Mouse (Mus musculus): ENCODE measurements around the gene Mfn1. TPM values are rescaled to one million over a fixed set of nuclear protein-coding genes. Genes with fewer than 3 reads are reported as not detected.

Gene Mfn1
- total RNA-seq, 2 experiments from 2014 or later: 326 to 361 TPM

- intact Hi-C loops (cut with DNase I): loop anchor here (2.0 to 5.0 kb wide), 7 partner anchors 19 to 717 kb away; partner anchors contain the start of genes Mfn1 and Pik3ca
- no peak for DNase-seq
Observed at GRCm38 (mm10) chr3:32509496-32510374, 19.5 kb upstream of the Mfn1 start, which contains the start of gene Zfp639. Gene Zfp639 (plus strand): TSS chr3:32510259.

- intact Hi-C loops (cut with DNase I): loop anchor here (2.0 to 5.0 kb wide), 2 partner anchors 18 to 187 kb away; partner anchors contain the start of gene Mfn1
- peak; percentile 96 to 98 for DNase-seq
Observed at GRCm38 (mm10) chr3:32510375-32511190, 18.7 kb upstream of the Mfn1 start.

- intact Hi-C loops (cut with DNase I): loop anchor here (2.0 to 5.0 kb wide), 2 partner anchors 18 to 186 kb away; partner anchors contain the start of gene Mfn1
Observed at GRCm38 (mm10) chr3:32511191-32511550, 18.1 kb upstream of the Mfn1 start.

GRCm38 (mm10) chr3:32512686-32513284 is 16.5 kb upstream of the Mfn1 start:
- intact Hi-C loops (cut with DNase I): loop anchor here (5.0 kb wide), 1 partner anchor 185 kb away; no protein-coding TSS in a partner anchor
- DNase-seq: no peak

More at GRCm38 (mm10) chr3:32511191-32511550, 18.1 kb upstream of the Mfn1 start:
- no peak for DNase-seq

GRCm38 (mm10) chr3:32513528-32513927 is 15.7 kb upstream of the Mfn1 start:
- DNase-seq: no peak
- intact Hi-C loops (cut with DNase I): loop anchor here (5.0 kb wide), 1 partner anchor 184 kb away; no protein-coding TSS in a partner anchor

GRCm38 (mm10) chr3:32527181-32527580 is 2.1 kb upstream of the Mfn1 start:
- DNase-seq: no peak
- intact Hi-C loops (cut with DNase I): no loop called here

GRCm38 (mm10) chr3:32530041-32530440 is 776 bp downstream of the Mfn1 start:
- DNase-seq: peak in 1 of 2 experiments; percentile 22
- intact Hi-C loops (cut with DNase I): no loop called here

- no peak for DNase-seq
- intact Hi-C loops (cut with DNase I): no loop called here
Observed at GRCm38 (mm10) chr3:32535692-32536091, 6.4 kb downstream of the Mfn1 start.

- intact Hi-C loops (cut with DNase I): no loop called here
- DNase-seq: peak; percentile 81 to 88
Observed at GRCm38 (mm10) chr3:32537556-32537955, 8.3 kb downstream of the Mfn1 start.

- DNase-seq: no peak
- intact Hi-C loops (cut with DNase I): no loop called here
Observed at GRCm38 (mm10) chr3:32538091-32538490, 8.8 kb downstream of the Mfn1 start.

GRCm38 (mm10) chr3:32553061-32553460 is 23.8 kb downstream of the Mfn1 start:
- intact Hi-C loops (cut with DNase I): loop anchor here (2.0 kb wide), 1 partner anchor 146 kb away; no protein-coding TSS in a partner anchor
- DNase-seq: peak in 1 of 2 experiments; percentile 32

GRCm38 (mm10) chr3:32563401-32563800 is 34.1 kb downstream of the Mfn1 start:
- DNase-seq: no peak
- intact Hi-C loops (cut with DNase I): no loop called here

GRCm38 (mm10) chr3:32573086-32573485 is 43.8 kb downstream of the Mfn1 start:
- no peak for DNase-seq
- intact Hi-C loops (cut with DNase I): no loop called here

- no peak for DNase-seq
- intact Hi-C loops (cut with DNase I): no loop called here
Observed at GRCm38 (mm10) chr3:32573881-32574280, 44.6 kb downstream of the Mfn1 start.

- intact Hi-C loops (cut with DNase I): no loop called here
- DNase-seq: no peak
Observed at GRCm38 (mm10) chr3:32575151-32575550, 45.9 kb downstream of the Mfn1 start.

- intact Hi-C loops (cut with DNase I): no loop called here
- DNase-seq: peak in 1 of 2 experiments; percentile 24
Observed at GRCm38 (mm10) chr3:32578772-32579171, 49.5 kb downstream of the Mfn1 start.

GRCm38 (mm10) chr3:32580738-32581137 is 51.5 kb downstream of the Mfn1 start:
- intact Hi-C loops (cut with DNase I): no loop called here
- DNase-seq: no peak

- intact Hi-C loops (cut with DNase I): no loop called here
Observed at GRCm38 (mm10) chr3:32581911-32582310, 52.6 kb downstream of the Mfn1 start.

GRCm38 (mm10) chr3:32583489-32583888 is 54.2 kb downstream of the Mfn1 start:
- intact Hi-C loops (cut with DNase I): no loop called here
- no peak for DNase-seq

More at GRCm38 (mm10) chr3:32581911-32582310, 52.6 kb downstream of the Mfn1 start:
- DNase-seq: no peak

GRCm38 (mm10) chr3:32586274-32586673 is 57.0 kb downstream of the Mfn1 start:
- no peak for DNase-seq
- intact Hi-C loops (cut with DNase I): no loop called here
